Mouse (Mus musculus) spleen, adult 2 months (tissue): ENCODE data around the gene Sgce.

Source experiments
- CTCF ChIP-seq: fragments of 200-500 bp; IDR thresholded peaks from 2 replicates; pipeline ENCODE4 v1.5.1; 2011; ENCODE audit warnings: mild to moderate bottlenecking, inconsistent platforms; ENCODE audit not compliant: insufficient read depth, insufficient read length, insufficient replicate concordance; ENCODE audit errors: extremely low read depth
- POLR2A ChIP-seq: fragments of 200-500 bp; IDR thresholded peaks from 2 replicates; pipeline ENCODE4 v1.6.1; 2011; ENCODE audit warnings: low read depth, low read length, inconsistent platforms

- TF ChIP-seq CTCF = no peak
- no peak for TF ChIP-seq POLR2A
Measured at GRCm38 (mm10) chr6:4708971-4709370, 38.0 kb downstream of the Sgce start.
